Mouse (Mus musculus) forebrain, embryonic 14.5 days (tissue): ENCODE results near the gene Klf13. TPM values are rescaled to one million over a fixed set of nuclear protein-coding genes. Genes with fewer than 3 reads are reported as not detected.

ENCODE experiments used
- ATAC-seq: fragments of 200-750 bp; cut with Nextera tagmentation; 2 replicates; pipeline ENCODE4 v1.8.0; 2017; ENCODE audit warnings: mild to moderate bottlenecking, moderate library complexity
- DNase-seq: peaks from one replicate; pipeline ENCODE4 v3.0.0-alpha.2; 2015; ENCODE audit warnings: low spot score
- H3K27ac ChIP-seq: fragments of 300-500 bp; sonication (generic); 2 replicates; pipeline ENCODE4 v1.5.1; 2014; ENCODE audit warnings: low read depth, mild to moderate bottlenecking, control low read depth, low read length, moderate library complexity
- H3K27me3 ChIP-seq: fragments of 300-500 bp; sonication (generic); replicated peaks from 2 replicates; pipeline ENCODE4 v1.6.1; 2014; ENCODE audit warnings: low read length, control low read depth, mixed read lengths; ENCODE audit not compliant: control insufficient read depth, insufficient read depth
- H3K36me3 ChIP-seq: fragments of 300-500 bp; sonication (generic); 2 replicates; pipeline ENCODE4 v1.6.1; 2014; ENCODE audit warnings: low read length, control low read depth; ENCODE audit not compliant: control insufficient read depth, insufficient read depth
- H3K4me1 ChIP-seq: fragments of 300-500 bp; sonication (generic); 2 replicates; pipeline ENCODE4 v1.6.1; 2014; ENCODE audit warnings: antibody characterized with exemption, low read length, control low read depth; ENCODE audit not compliant: control insufficient read depth, insufficient read depth
- H3K4me2 ChIP-seq: fragments of 300-500 bp; sonication (generic); 2 replicates; pipeline ENCODE4 v1.6.1; 2014; ENCODE audit warnings: mild to moderate bottlenecking, control low read depth, low read length
- H3K4me3 ChIP-seq: fragments of 300-500 bp; sonication (generic); 2 replicates; pipeline ENCODE4 v1.5.1; 2014; ENCODE audit warnings: low read depth, low read length, control low read depth
- H3K9ac ChIP-seq: fragments of 300-500 bp; sonication (generic); 2 replicates; pipeline ENCODE4 v1.6.1; 2014; ENCODE audit warnings: mild to moderate bottlenecking, low read length, control low read depth, moderate library complexity
- H3K9me3 ChIP-seq: fragments of 300-500 bp; sonication (generic); replicated peaks from 2 replicates; pipeline ENCODE4 v1.6.1; 2016; ENCODE audit warnings: low read length, control low read depth, mixed read lengths; ENCODE audit not compliant: control insufficient read depth
- WGBS: fragments of 180-500 bp; shearing (Covaris S2); extraction: QIAGEN DNeasy Blood & Tissue Kit; methylation state at CpG from one replicate; pipeline ENCODE4 v1.1.7; 2014; 5-methylcytosine and 5-hydroxymethylcytosine counted together
- polyA plus RNA-seq: library from polyadenylated mRNA; unstranded; fragments of >200 nt; fragmentation: Nextera tagmentation; extraction: Ambion mirVana; gene quantifications from 2 replicates; pipeline ENCODE4 v1.2.1, GENCODE M21; 2014

The Klf13 gene
- polyA plus RNA-seq, 1 experiment from 2014 or later, result 28.2 TPM

- Histone ChIP-seq H3K9ac (no peak overlapping the region), H3K27ac (0 out of 2 replicates have a peak overlapping the region, but pooled peaks have one; percentile 0), H3K27me3 (no peaks in the 10 kb centered on the region), H3K4me2 (no peak overlapping the region), H3K4me3 (no peak overlapping the region), H3K9me3 (no peaks in the 10 kb centered on the region), H3K4me1 (peaks cover 28% of the 10 kb centered on the region), H3K36me3 (no peaks in the 10 kb centered on the region)
- ATAC-seq (no peak), DNase-seq (no peak)
- 54% methylated on average over 10 of the region's 10 CpGs for WGBS
Observed at GRCm38 (mm10) chr7:63913724-63914692, 24.7 kb downstream of the Klf13 start.

- WGBS, result 24% methylated on average over 12 of the region's 12 CpGs
- Histone ChIP-seq H3K27ac (0 out of 2 replicates have a peak overlapping the region, but pooled peaks have one; percentile 44), H3K4me3 (no peak overlapping the region), H3K9me3 (no peaks in the 10 kb centered on the region), H3K36me3 (no peaks in the 10 kb centered on the region), H3K9ac (no peak overlapping the region), H3K4me2 (no peak overlapping the region), H3K27me3 (no peaks in the 10 kb centered on the region), H3K4me1 (peaks cover 29% of the 10 kb centered on the region)
- ATAC-seq, result no peak
- DNase-seq, result no peak
Observed at GRCm38 (mm10) chr7:63912924-63913723, 25.6 kb downstream of the Klf13 start.

- peak overlapping the region; percentile 44; the same call in 1 of the 2 replicates for H3K27ac ChIP-seq
- H3K4me1 ChIP-seq, result peaks cover 28% of the 10 kb centered on the region
- no peak overlapping the region for H3K4me2 ChIP-seq
- no peak overlapping the region for H3K9ac ChIP-seq
- no peaks in the 10 kb centered on the region for H3K36me3 ChIP-seq
- 32% methylated on average over 7 of the region's 7 CpGs for WGBS
- ATAC-seq (peak; percentile 32), DNase-seq (no peak)
- no peaks in the 10 kb centered on the region for H3K9me3 ChIP-seq
- H3K4me3 ChIP-seq, result no peak overlapping the region
- no peaks in the 10 kb centered on the region for H3K27me3 ChIP-seq
Observed at GRCm38 (mm10) chr7:63912234-63912810, 26.4 kb downstream of the Klf13 start.

- no peaks in the 10 kb centered on the region for H3K9me3 ChIP-seq
- no peaks in the 10 kb centered on the region for H3K36me3 ChIP-seq
- H3K4me3 ChIP-seq, result no peak overlapping the region
- no peaks in the 10 kb centered on the region for H3K27me3 ChIP-seq
- H3K4me1 ChIP-seq, result peaks cover 28% of the 10 kb centered on the region
- WGBS, result 48% methylated on average over 8 of the region's 8 CpGs
- peak overlapping the region; percentile 44 for H3K27ac ChIP-seq
- H3K9ac ChIP-seq, result no peak overlapping the region
- ATAC-seq (peak; percentile 32), DNase-seq (no peak)
- no peak overlapping the region for H3K4me2 ChIP-seq
Observed at GRCm38 (mm10) chr7:63911383-63912233, 27.1 kb downstream of the Klf13 start.

GRCm38 (mm10) chr7:63910912-63911311 is 27.8 kb downstream of the Klf13 start:
- H3K4me2 ChIP-seq, result no peak overlapping the region
- no peak for ATAC-seq
- no peak overlapping the region for H3K27ac ChIP-seq
- DNase-seq, result no peak
- WGBS, result 34% methylated on average over 4 of the region's 4 CpGs
- H3K9me3 ChIP-seq, result no peaks in the 10 kb centered on the region
- no peaks in the 10 kb centered on the region for H3K36me3 ChIP-seq
- peaks cover 28% of the 10 kb centered on the region for H3K4me1 ChIP-seq
- no peak overlapping the region for H3K4me3 ChIP-seq
- H3K9ac ChIP-seq, result no peak overlapping the region
- no peaks in the 10 kb centered on the region for H3K27me3 ChIP-seq

- Histone ChIP-seq H3K4me2 (no peak overlapping the region), H3K9me3 (no peaks in the 10 kb centered on the region), H3K27ac (no peak overlapping the region), H3K9ac (no peak overlapping the region), H3K4me1 (peaks cover 28% of the 10 kb centered on the region), H3K4me3 (no peak overlapping the region), H3K27me3 (no peaks in the 10 kb centered on the region), H3K36me3 (no peaks in the 10 kb centered on the region)
- WGBS, result 72% methylated on average over 5 of the region's 5 CpGs
- ATAC-seq (no peak), DNase-seq (no peak)
Observed at GRCm38 (mm10) chr7:63910225-63910624, 28.5 kb downstream of the Klf13 start.

- no peak overlapping the region for H3K4me2 ChIP-seq
- no peak for DNase-seq
- H3K4me3 ChIP-seq, result no peak overlapping the region
- H3K4me1 ChIP-seq, result peaks cover 26% of the 10 kb centered on the region
- peak overlapping the region; percentile 23; the same call in 1 of the 2 replicates for H3K27ac ChIP-seq
- ATAC-seq, result no peak
- no peaks in the 10 kb centered on the region for H3K27me3 ChIP-seq
- no peaks in the 10 kb centered on the region for H3K9me3 ChIP-seq
- 44% methylated on average over 8 of the region's 11 CpGs for WGBS
- no peak overlapping the region for H3K9ac ChIP-seq
- H3K36me3 ChIP-seq, result no peaks in the 10 kb centered on the region
Observed at GRCm38 (mm10) chr7:63908496-63909285, 30.0 kb downstream of the Klf13 start.
